Mouse (Mus musculus) lung, postnatal 4 days (tissue): Measurements from ENCODE around the gene Crxos.
"Not testable (repeated sequence)": the region's sequence is repeated elsewhere in the genome, so short reads cannot be mapped to it uniquely, and the experiment has no call there.

Experiments used
- DNase-seq, 2 experiments: peaks; one replicate each; pipeline ENCODE4 v3.0.0; 2021

The Crxos gene

GRCm38 (mm10) chr7:15882317-15882716 lies at the start of gene Crxos:
Gene Crxos, plus strand, starts transcription at chr7:15882617.
- DNase-seq = no peak

GRCm38 (mm10) chr7:15839578-15839977 lies 42.8 kb upstream of the Crxos start, which contains the start of gene Obox6:
Gene Obox6, minus strand, starts transcription at chr7:15839678.
- DNase-seq = no peak

GRCm38 (mm10) chr7:15859657-15860056 lies 22.8 kb upstream of the Crxos start:
- DNase-seq = no peak

GRCm38 (mm10) chr7:15864104-15864503 lies 18.3 kb upstream of the Crxos start:
- no peak for DNase-seq

- no peak for DNase-seq
These were observed 2.7 kb upstream of the Crxos start, which contains the start of gene Crx for GRCm38 (mm10) chr7:15879756-15880155. Gene Crx, minus strand, starts transcription at chr7:15879968.

GRCm38 (mm10) chr7:15881388-15881787 lies 1.0 kb upstream of the Crxos start:
- DNase-seq = no peak

GRCm38 (mm10) chr7:15881831-15882230 lies 586 bp upstream of the Crxos start:
- no peak for DNase-seq

GRCm38 (mm10) chr7:15884127-15884526 lies 1.7 kb downstream of the Crxos start:
- no peak for DNase-seq

- no peak for DNase-seq
These were observed 11.8 kb downstream of the Crxos start for GRCm38 (mm10) chr7:15894251-15894650.

GRCm38 (mm10) chr7:15901366-15902048 lies 19.1 kb downstream of the Crxos start:
- no peak for DNase-seq

GRCm38 (mm10) chr7:15905861-15906260 lies 23.4 kb downstream of the Crxos start:
- no peak for DNase-seq

- no peak for DNase-seq
These were observed 24.2 kb downstream of the Crxos start for GRCm38 (mm10) chr7:15906602-15907001.

- no peak for DNase-seq
These were observed 25.7 kb downstream of the Crxos start for GRCm38 (mm10) chr7:15907971-15908590.

GRCm38 (mm10) chr7:15910521-15910920 lies 28.1 kb downstream of the Crxos start:
- DNase-seq = no peak

- peak; percentile 81 to 82 for DNase-seq
These were observed 29.8 kb downstream of the Crxos start for GRCm38 (mm10) chr7:15912183-15912582.

GRCm38 (mm10) chr7:15914252-15914651 lies 31.8 kb downstream of the Crxos start:
- DNase-seq = peak in 1 of 2 experiments; percentile 62

GRCm38 (mm10) chr7:15914751-15915150 lies 32.3 kb downstream of the Crxos start:
- DNase-seq = no peak

- DNase-seq = not testable (repeated sequence)
These were observed 33.3 kb downstream of the Crxos start for GRCm38 (mm10) chr7:15915695-15916094.

GRCm38 (mm10) chr7:15916134-15916723 lies 33.8 kb downstream of the Crxos start:
- no peak for DNase-seq

- no peak for DNase-seq
These were observed 34.6 kb downstream of the Crxos start for GRCm38 (mm10) chr7:15916996-15917395.

- no peak for DNase-seq
These were observed 36.0 kb downstream of the Crxos start for GRCm38 (mm10) chr7:15918371-15918770.

GRCm38 (mm10) chr7:15919947-15920346 lies 37.5 kb downstream of the Crxos start:
- DNase-seq = no peak

GRCm38 (mm10) chr7:15920645-15921190 lies 38.3 kb downstream of the Crxos start:
- DNase-seq = no peak

- DNase-seq = peak in 1 of 2 experiments; percentile 43
These were observed 39.4 kb downstream of the Crxos start for GRCm38 (mm10) chr7:15921796-15922195.
